Mouse (Mus musculus) heart, embryonic 10.5 days (tissue): ENCODE measurements around the gene Ficd. TPM values are rescaled to one million over a fixed set of nuclear protein-coding genes. Genes with fewer than 3 reads are reported as not detected.

Source experiments
- DNase-seq: peaks from one replicate; pipeline ENCODE4 v3.0.0-alpha.2; 2017; ENCODE audit warnings: low spot score
- H3K27ac ChIP-seq: fragments of 300-500 bp; sonication (generic); 2 replicates; pipeline ENCODE4 v1.5.1; 2016; ENCODE audit warnings: mild to moderate bottlenecking
- H3K27me3 ChIP-seq: fragments of 300-500 bp; sonication (generic); 2 replicates; pipeline ENCODE4 v1.6.1; 2016; ENCODE audit warnings: mild to moderate bottlenecking; ENCODE audit not compliant: poor library complexity, insufficient read depth, severe bottlenecking
- H3K36me3 ChIP-seq: fragments of 300-500 bp; sonication (generic); 2 replicates; pipeline ENCODE4 v1.6.1; 2016; ENCODE audit warnings: mild to moderate bottlenecking, moderate library complexity
- H3K4me1 ChIP-seq: fragments of 300-500 bp; sonication (generic); 2 replicates; pipeline ENCODE4 v1.6.1; 2016; ENCODE audit warnings: mild to moderate bottlenecking
- H3K4me3 ChIP-seq: fragments of 300-500 bp; sonication (generic); 2 replicates; pipeline ENCODE4 v1.5.1; 2016; ENCODE audit warnings: mild to moderate bottlenecking, moderate library complexity
- H3K9me3 ChIP-seq: fragments of 300-500 bp; sonication (generic); 2 replicates; pipeline ENCODE4 v1.6.1; 2016; ENCODE audit warnings: mild to moderate bottlenecking, moderate library complexity
- WGBS: fragments of 180-500 bp; shearing (Covaris S2); methylation state at CpG from one replicate; pipeline ENCODE4 v1.1.7; 2016; 5-methylcytosine and 5-hydroxymethylcytosine counted together
- polyA plus RNA-seq: library from polyadenylated mRNA; unstranded; fragments of >200 nt; fragmentation: Nextera tagmentation; extraction: Ambion mirVana; gene quantifications from 2 replicates; pipeline ENCODE4 v1.2.1, GENCODE M21; 2016

Ficd gene
- 5.3 and 6.4 TPM in 2 replicates for polyA plus RNA-seq

- H3K4me1 ChIP-seq: peaks cover 22% of the 10 kb centered on the region
- WGBS: 1% methylated on average over 71 of the region's 71 CpGs
- peak; percentile 99 for DNase-seq
- peak within 1 kb of the TSS; percentile 75 for H3K4me3 ChIP-seq
- no peaks in the 10 kb centered on the region for H3K27me3 ChIP-seq
- H3K36me3 ChIP-seq: peaks cover 29% of the 10 kb centered on the region
- peak within 1 kb of the TSS; percentile 97 for H3K27ac ChIP-seq
- no peaks in the 10 kb centered on the region for H3K9me3 ChIP-seq
These were observed at the start of gene Ficd for GRCm38 (mm10) chr5:113735345-113736112. Gene Ficd, plus strand, starts transcription at chr5:113735803.

GRCm38 (mm10) chr5:113687514-113687913, 48.1 kb upstream of the Ficd start:
- DNase-seq: no peak
- H3K27ac ChIP-seq: no peak overlapping the region
- H3K4me1 ChIP-seq: no peaks in the 10 kb centered on the region
- no peak overlapping the region for H3K4me3 ChIP-seq
- 80% methylated on average over 5 of the region's 5 CpGs for WGBS
- H3K9me3 ChIP-seq: no peaks in the 10 kb centered on the region
- H3K27me3 ChIP-seq: no peaks in the 10 kb centered on the region
- no peaks in the 10 kb centered on the region for H3K36me3 ChIP-seq

DNA sequence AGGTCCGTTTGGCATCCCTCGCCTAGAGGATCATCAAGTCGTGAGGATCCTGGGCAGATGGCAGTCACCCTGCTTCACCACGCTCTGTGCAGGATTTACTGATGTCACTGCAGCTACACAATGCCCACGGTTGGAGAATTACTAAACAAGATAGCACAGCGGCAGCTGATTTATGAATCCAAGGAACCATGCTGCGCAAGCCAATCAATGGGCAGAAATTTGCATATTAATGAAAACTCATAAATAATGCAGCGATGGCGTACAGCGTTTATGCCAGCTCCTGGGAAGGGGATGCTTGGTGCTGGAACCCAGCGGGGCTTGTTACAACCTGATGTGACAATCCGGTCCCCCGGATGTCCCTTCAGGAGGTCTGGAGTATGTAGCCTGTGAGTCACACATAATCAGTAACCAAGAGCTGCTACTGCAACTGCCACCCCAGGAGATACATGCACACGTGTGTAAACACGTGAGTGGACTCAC, 45.5 kb upstream of the Ficd start:
- DNase-seq: no peak
- Histone ChIP-seq H3K4me1 (peaks cover 12% of the 10 kb centered on the region), H3K27me3 (0 out of 2 replicates have a peak, but pooled peaks cover 4% of the 10 kb centered on the region), H3K4me3 (no peak overlapping the region), H3K36me3 (no peaks in the 10 kb centered on the region), H3K27ac (no peak overlapping the region), H3K9me3 (peaks cover 4% of the 10 kb centered on the region)
- WGBS: 75% methylated on average over 15 of the region's 15 CpGs

DNA sequence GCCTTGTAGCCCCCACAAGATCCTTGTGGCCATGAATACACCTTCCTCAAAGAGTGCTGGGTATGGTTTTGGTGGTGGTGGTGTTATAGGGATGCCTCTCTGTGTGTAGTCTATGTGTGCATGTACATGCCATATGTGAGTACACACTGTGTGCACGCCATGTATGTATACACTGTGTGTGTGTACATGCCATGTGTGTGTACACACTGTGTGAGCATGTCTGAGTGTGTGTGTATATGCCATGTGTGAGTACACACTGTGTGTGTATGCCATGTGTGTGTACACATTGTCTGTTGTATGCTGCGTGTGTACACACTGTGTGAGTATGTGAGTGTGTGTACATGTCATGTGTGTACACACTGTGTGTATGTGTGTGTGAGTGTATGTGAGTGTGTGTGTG, 44.7 kb upstream of the Ficd start:
- H3K36me3 ChIP-seq: no peaks in the 10 kb centered on the region
- DNase-seq: no peak
- H3K4me3 ChIP-seq: no peak overlapping the region
- H3K27me3 ChIP-seq: 0 out of 2 replicates have a peak, but pooled peaks cover 8% of the 10 kb centered on the region
- WGBS: 76% methylated on average over 2 of the region's 2 CpGs
- peaks cover 4% of the 10 kb centered on the region for H3K9me3 ChIP-seq
- peaks cover 13% of the 10 kb centered on the region for H3K4me1 ChIP-seq
- H3K27ac ChIP-seq: no peak overlapping the region

DNA sequence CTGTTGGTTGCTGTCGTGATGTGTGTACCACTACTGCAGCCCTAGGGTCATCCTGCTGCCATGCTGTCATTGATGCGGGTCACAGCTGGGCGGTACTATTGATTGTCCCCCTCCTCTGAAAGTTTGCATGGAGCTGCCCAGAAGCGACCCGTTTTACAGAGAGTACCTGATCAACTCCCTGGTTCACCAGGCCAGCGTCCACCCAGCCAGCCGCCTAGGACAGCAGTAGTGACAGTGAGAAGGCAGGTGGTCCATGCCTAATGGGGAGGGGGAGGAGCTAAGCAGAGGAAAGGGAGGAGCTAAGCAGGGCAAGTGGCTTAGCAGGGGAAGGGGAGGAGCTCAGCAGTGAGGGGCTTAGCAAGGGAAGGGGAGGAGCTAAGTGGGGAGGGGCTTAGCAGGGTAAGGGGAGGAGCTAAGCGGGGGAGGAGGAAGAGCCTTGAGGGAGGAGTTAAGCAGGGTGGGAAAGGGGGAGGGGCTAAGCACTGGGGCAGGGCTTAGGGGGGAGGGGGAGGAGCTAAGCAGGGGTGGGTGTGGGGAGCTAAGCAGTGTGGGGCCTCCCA, 42.3 kb upstream of the Ficd start:
- H3K27me3 ChIP-seq: 0 out of 2 replicates have a peak, but pooled peaks cover 8% of the 10 kb centered on the region
- 81% methylated on average over 8 of the region's 8 CpGs for WGBS
- H3K4me1 ChIP-seq: peaks cover 13% of the 10 kb centered on the region
- H3K9me3 ChIP-seq: peaks cover 4% of the 10 kb centered on the region
- no peak for DNase-seq
- no peak overlapping the region for H3K4me3 ChIP-seq
- no peak overlapping the region for H3K27ac ChIP-seq
- H3K36me3 ChIP-seq: no peaks in the 10 kb centered on the region

DNA sequence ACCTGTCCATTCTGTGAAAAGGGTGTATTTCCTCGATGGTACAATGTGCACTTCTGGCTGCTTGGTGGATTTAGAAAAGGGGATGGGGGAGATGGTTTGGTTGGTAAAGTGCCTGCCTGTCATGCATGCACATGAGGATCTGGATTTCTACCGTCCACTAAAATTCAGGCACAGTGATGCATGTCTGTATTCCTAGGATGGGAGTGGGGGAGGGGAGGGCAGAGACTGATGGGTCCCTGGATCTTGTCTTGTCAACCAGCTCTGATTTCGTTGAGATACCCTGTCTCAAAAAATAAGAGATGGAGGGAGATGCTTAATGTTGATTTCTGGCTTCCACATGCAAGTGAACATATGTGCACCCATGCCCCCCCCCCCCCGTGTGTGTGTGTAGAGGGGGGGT, 41.6 kb upstream of the Ficd start:
- WGBS: 54% methylated on average over 4 of the region's 4 CpGs
- peaks cover 4% of the 10 kb centered on the region for H3K9me3 ChIP-seq

DNA sequence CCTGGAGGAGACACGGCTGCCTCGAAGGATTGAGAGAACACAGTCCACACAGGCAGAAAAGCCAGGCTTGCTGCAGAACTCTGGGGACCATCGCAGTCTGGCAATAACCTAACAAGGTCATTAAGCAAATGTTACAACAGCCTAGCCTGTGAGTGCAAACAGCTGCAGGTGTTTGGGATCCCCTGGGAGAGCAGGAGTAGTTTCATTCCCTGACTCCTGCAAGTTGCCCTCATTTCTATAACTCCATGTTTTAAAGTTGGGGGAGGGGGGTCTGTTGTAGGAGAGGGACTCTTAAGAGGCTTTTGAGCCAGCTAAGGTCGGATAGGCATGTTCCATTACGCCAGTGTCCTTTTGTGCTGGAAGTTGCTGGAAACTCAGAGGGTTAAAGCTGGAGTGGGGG, 41.2 kb upstream of the Ficd start:
- no peak overlapping the region for H3K4me3 ChIP-seq
- no peak for DNase-seq
- H3K36me3 ChIP-seq: no peaks in the 10 kb centered on the region
- 52% methylated on average over 5 of the region's 5 CpGs for WGBS
- H3K9me3 ChIP-seq: peaks cover 4% of the 10 kb centered on the region
- H3K27ac ChIP-seq: no peak overlapping the region
- H3K27me3 ChIP-seq: 0 out of 2 replicates have a peak, but pooled peaks cover 8% of the 10 kb centered on the region
- H3K4me1 ChIP-seq: peaks cover 13% of the 10 kb centered on the region

More for the DNA sequence above, 41.6 kb upstream of the Ficd start:
- Histone ChIP-seq H3K4me3 (no peak overlapping the region), H3K4me1 (peaks cover 13% of the 10 kb centered on the region), H3K27ac (no peak overlapping the region), H3K36me3 (no peaks in the 10 kb centered on the region), H3K27me3 (0 out of 2 replicates have a peak, but pooled peaks cover 8% of the 10 kb centered on the region)
- DNase-seq: no peak

GRCm38 (mm10) chr5:113700388-113701023, 35.1 kb upstream of the Ficd start:
- WGBS: 72% methylated on average over 19 of the region's 19 CpGs
- no peak overlapping the region for H3K4me3 ChIP-seq
- H3K4me1 ChIP-seq: no peaks in the 10 kb centered on the region
- no peaks in the 10 kb centered on the region for H3K9me3 ChIP-seq
- no peak overlapping the region for H3K27ac ChIP-seq
- H3K27me3 ChIP-seq: peaks cover 5% of the 10 kb centered on the region; the same call in 1 of the 2 replicates
- H3K36me3 ChIP-seq: no peaks in the 10 kb centered on the region
- no peak for DNase-seq

DNA sequence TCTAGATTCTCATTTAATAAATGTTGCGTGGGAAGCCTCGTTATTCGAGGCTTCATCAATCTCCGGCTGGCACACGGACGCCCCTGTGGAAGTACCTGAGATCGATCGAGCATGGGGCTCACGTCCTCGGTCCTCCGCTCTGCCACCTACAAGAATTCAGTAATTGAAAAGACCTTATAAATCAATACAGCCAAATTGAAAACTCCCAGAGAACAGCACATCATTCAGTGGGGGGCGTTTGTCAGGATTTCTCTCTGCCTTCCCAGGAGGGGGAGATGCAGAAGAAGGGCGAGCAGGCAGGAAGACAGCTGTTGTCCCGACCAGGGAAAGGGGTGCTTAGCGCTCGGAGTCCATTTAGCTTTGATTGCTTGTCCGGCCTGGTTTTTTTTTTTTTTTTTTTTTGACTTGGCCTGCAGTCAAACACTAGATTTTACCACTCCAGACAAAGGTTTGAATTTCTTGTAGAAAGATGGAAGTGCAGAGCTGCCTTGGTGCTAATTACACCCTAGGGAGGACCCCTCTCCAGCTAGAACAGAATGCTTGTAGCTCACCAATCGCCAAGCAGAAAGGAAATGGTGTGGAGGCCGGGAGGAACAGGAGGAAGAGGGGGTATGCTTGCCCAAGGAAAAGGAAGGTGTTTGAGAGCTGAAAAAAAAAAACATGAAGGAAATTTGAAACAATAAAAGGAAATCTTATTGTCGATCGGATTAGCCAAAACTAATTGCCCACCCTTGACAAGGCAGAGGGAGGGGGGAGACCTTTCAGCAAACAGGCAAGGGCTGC, 31.6 kb upstream of the Ficd start:
- Histone ChIP-seq H3K27me3 (peaks cover 5% of the 10 kb centered on the region; the same call in 1 of the 2 replicates), H3K4me1 (no peaks in the 10 kb centered on the region), H3K27ac (no peak overlapping the region), H3K36me3 (no peaks in the 10 kb centered on the region), H3K9me3 (no peaks in the 10 kb centered on the region), H3K4me3 (no peak overlapping the region)
- WGBS: 64% methylated on average over 21 of the region's 21 CpGs
- no peak for DNase-seq

DNA sequence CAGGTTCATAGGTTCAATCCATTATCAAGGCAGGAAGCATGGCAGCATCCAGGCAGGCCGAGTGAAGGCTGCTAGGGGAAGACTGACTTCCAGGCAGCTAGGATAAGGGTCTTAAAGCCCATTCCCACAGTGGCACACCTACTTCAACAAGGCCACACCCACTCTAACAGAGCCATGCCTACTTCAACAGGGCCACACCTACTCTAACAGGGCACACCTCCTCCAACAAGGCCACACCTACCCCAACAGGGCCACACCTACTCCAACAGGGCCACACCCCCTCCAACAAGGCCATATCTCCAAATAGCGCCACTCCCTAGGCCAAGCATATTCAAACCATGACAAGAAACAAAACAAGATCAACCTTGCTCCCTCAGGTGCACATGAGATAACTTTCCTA, 22.7 kb upstream of the Ficd start:
- no peak for DNase-seq
- 72% methylated on average over 2 of the region's 2 CpGs for WGBS
- H3K9me3 ChIP-seq: no peaks in the 10 kb centered on the region
- no peaks in the 10 kb centered on the region for H3K36me3 ChIP-seq
- H3K4me3 ChIP-seq: no peak overlapping the region
- H3K27me3 ChIP-seq: no peaks in the 10 kb centered on the region
- H3K27ac ChIP-seq: no peak overlapping the region
- no peaks in the 10 kb centered on the region for H3K4me1 ChIP-seq

DNA sequence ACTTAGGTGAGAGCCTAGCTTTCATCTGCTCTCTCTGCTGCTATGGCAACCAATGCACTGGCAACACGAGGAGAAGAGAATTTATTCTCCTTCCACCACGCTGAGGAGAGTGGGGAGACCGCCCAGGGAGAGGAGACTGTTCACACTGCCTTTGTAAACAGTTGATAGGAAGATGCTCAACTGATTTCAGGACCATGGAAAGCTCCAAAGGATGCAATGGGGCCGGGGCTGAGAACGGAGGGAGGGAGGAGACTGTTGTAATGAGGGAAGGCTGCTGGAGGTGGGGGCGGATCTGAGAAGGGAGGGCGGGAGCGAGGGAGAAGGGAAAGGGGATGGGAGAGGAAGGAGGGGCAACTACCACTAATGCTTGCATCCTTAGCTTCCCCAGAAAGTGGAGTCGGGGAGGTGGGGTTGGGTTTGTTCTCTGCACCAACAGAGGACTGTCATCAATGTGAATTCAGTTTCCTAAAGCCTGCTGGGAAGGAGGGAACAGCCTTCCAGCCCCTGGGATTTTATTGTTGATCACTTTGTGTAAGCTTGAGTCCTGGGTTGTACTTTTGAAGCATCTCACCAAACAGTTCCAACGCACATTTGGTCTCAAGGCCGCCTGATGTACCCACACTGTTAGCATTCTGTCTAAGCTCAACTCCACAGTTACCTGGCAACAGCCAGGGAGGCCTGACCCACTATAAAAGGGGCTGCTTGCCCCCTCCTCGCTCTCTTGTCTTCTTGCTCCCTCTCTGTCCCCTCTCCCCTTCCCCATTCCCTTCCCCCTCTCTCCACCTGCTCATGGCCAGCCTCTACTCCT, 18.8 kb upstream of the Ficd start:
- Histone ChIP-seq H3K4me1 (no peaks in the 10 kb centered on the region), H3K27ac (no peak overlapping the region), H3K27me3 (no peaks in the 10 kb centered on the region), H3K9me3 (no peaks in the 10 kb centered on the region), H3K36me3 (no peaks in the 10 kb centered on the region), H3K4me3 (no peak overlapping the region)
- 13% methylated on average over 10 of the region's 12 CpGs for WGBS
- DNase-seq: peak; percentile 81

GRCm38 (mm10) chr5:113719221-113719661, 16.4 kb upstream of the Ficd start:
- no peaks in the 10 kb centered on the region for H3K36me3 ChIP-seq
- H3K4me3 ChIP-seq: no peak overlapping the region
- no peak for DNase-seq
- 85% methylated on average over 8 of the region's 8 CpGs for WGBS
- peaks cover 17% of the 10 kb centered on the region for H3K27me3 ChIP-seq
- no peaks in the 10 kb centered on the region for H3K9me3 ChIP-seq
- H3K4me1 ChIP-seq: peaks cover 4% of the 10 kb centered on the region; the same call in 1 of the 2 replicates
- no peak overlapping the region for H3K27ac ChIP-seq
